8 mouse cellular contexts compared by ENCODE assay signal in the genomic region with DNA sequence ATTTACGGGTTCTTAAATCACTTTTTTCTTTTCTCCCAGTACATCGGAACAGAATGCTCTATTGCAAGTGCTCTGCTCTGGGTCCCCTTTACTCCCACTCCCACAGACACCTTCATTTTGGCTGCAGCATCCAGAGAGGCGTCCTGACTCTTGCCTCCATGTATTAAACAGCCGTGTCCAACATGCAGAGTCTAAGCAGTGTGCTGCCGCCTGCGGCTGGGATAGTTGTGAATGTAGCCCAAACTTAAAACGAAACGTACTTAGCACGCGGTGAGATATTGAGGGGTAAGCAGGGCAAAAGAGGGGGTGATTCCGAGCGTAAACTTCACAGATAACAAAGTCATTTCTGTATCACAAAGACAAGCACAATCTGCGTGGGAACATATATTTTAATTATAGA. TPM values are rescaled to one million over a fixed set of nuclear protein-coding genes. Genes with fewer than 3 reads are reported as not detected.
DNase-seq lines count a peak whose midpoint lies in the region; ATAC-seq and TF ChIP-seq lines count a peak whose summit lies in the region.

No protein-coding gene starts in this region.

- TF ChIP-seq CTCF in stomach, postnatal 0 days (IDR thresholded peaks at IDR 0.05; ENCODE audit: low read depth) = peak; percentile 61

- H3K9ac ChIP-seq in forebrain, embryonic 15.5 days (replicated peaks) = peak overlapping the region; percentile 25
- H3K9ac ChIP-seq in intestine, embryonic 14.5 days (ENCODE audit: low read length) = no peak overlapping the region
- H3K9ac ChIP-seq in lung, embryonic 15.5 days = peak overlapping the region; percentile 27; the same call in 1 of the 2 replicates
- H3K9ac ChIP-seq in stomach, postnatal 0 days (ENCODE audit: low read length) = peak overlapping the region; percentile 80

- TF ChIP-seq EP300 in stomach, postnatal 0 days (optimal IDR thresholded peaks at IDR 0.05) = no peak

- no peak for DNase-seq in intestine, embryonic 14.5 days (ENCODE audit: low spot score)
- DNase-seq in stomach, postnatal 0 days (ENCODE audit: low spot score) = no peak
- DNase-seq in spleen, postnatal 14 days (ENCODE audit: low spot score in 2 of 2) = no peak
- DNase-seq in frontal cortex, postnatal 25 days (ENCODE audit: low spot score in 2 of 2) = no peak

- H3K4me1 ChIP-seq in megakaryocyte, embryonic 14.5 days = peaks cover 7% of the 10 kb centered on the region; the same call in 1 of the 2 replicates
- H3K4me1 ChIP-seq in forebrain, embryonic 15.5 days = peaks cover 14% of the 10 kb centered on the region
- H3K4me1 ChIP-seq in intestine, embryonic 14.5 days (replicated peaks; ENCODE audit: control insufficient read depth, insufficient read depth, low read length) = peaks cover 13% of the 10 kb centered on the region
- H3K4me1 ChIP-seq in lung, embryonic 15.5 days = peaks cover 14% of the 10 kb centered on the region; the same call in 1 of the 2 replicates
- H3K4me1 ChIP-seq in stomach, postnatal 0 days (replicated peaks; ENCODE audit: control insufficient read depth, insufficient read depth) = no peaks in the 10 kb centered on the region

- H3K9me3 ChIP-seq in megakaryocyte, embryonic 14.5 days = peaks cover 4% of the 10 kb centered on the region
- no peaks in the 10 kb centered on the region for H3K9me3 ChIP-seq in forebrain, embryonic 15.5 days
- no peaks in the 10 kb centered on the region for H3K9me3 ChIP-seq in intestine, embryonic 14.5 days (ENCODE audit: control insufficient read depth, low read length)
- H3K9me3 ChIP-seq in lung, embryonic 15.5 days = no peaks in the 10 kb centered on the region
- H3K9me3 ChIP-seq in stomach, postnatal 0 days (ENCODE audit: control insufficient read depth, low read length) = no peaks in the 10 kb centered on the region

- H3K27me3 ChIP-seq in megakaryocyte, embryonic 14.5 days (replicated peaks) = peaks cover 22% of the 10 kb centered on the region
- H3K27me3 ChIP-seq in forebrain, embryonic 15.5 days = peaks cover 13% of the 10 kb centered on the region; the same call in 1 of the 2 replicates
- no peaks in the 10 kb centered on the region for H3K27me3 ChIP-seq in intestine, embryonic 14.5 days (replicated peaks; ENCODE audit: control insufficient read depth, insufficient read depth, low read length)
- no peaks in the 10 kb centered on the region for H3K27me3 ChIP-seq in lung, embryonic 15.5 days
- H3K27me3 ChIP-seq in stomach, postnatal 0 days (ENCODE audit: control insufficient read depth, insufficient read depth, low read length) = no peaks in the 10 kb centered on the region

- peak overlapping the region; percentile 81 for H3K4me3 ChIP-seq in megakaryocyte, embryonic 14.5 days (replicated peaks)
- H3K4me3 ChIP-seq in forebrain, embryonic 15.5 days = peak overlapping the region; percentile 37
- H3K4me3 ChIP-seq in intestine, embryonic 14.5 days (ENCODE audit: low read depth, low read length) = peak overlapping the region; percentile 38
- H3K4me3 ChIP-seq in lung, embryonic 15.5 days = peak overlapping the region; percentile 45
- peak overlapping the region; percentile 54 for H3K4me3 ChIP-seq in stomach, postnatal 0 days (ENCODE audit: low read depth, low read length)

- no peaks in the 10 kb centered on the region for H3K36me3 ChIP-seq in megakaryocyte, embryonic 14.5 days (replicated peaks; ENCODE audit: low read length)
- H3K36me3 ChIP-seq in forebrain, embryonic 15.5 days = no peaks in the 10 kb centered on the region
- no peaks in the 10 kb centered on the region for H3K36me3 ChIP-seq in intestine, embryonic 14.5 days (ENCODE audit: control insufficient read depth, insufficient read depth, low read length)
- no peaks in the 10 kb centered on the region for H3K36me3 ChIP-seq in lung, embryonic 15.5 days
- H3K36me3 ChIP-seq in stomach, postnatal 0 days (ENCODE audit: control insufficient read depth, insufficient read depth, low read length) = no peaks in the 10 kb centered on the region

- no peak for ATAC-seq in megakaryocyte, adult 5-6 weeks (ENCODE audit: poor library complexity, severe bottlenecking)
- no peak for ATAC-seq in forebrain, embryonic 15.5 days (replicated peaks)
- no peak for ATAC-seq in intestine, embryonic 14.5 days (replicated peaks; ENCODE audit: low FRiP score, low TSS enrichment, low read depth)
- ATAC-seq in lung, embryonic 15.5 days (ENCODE audit: borderline replicate concordance, extremely low read depth, low FRiP score, low TSS enrichment) = no peak
- ATAC-seq in stomach, postnatal 0 days (ENCODE audit: low FRiP score, low TSS enrichment) = no peak; the same call in 1 of the 2 replicates

- H3K27ac ChIP-seq in forebrain, embryonic 15.5 days (replicated peaks) = no peak overlapping the region
- H3K27ac ChIP-seq in intestine, embryonic 14.5 days (ENCODE audit: low read depth) = no peak overlapping the region
- no peak overlapping the region for H3K27ac ChIP-seq in lung, embryonic 15.5 days
- H3K27ac ChIP-seq in stomach, postnatal 0 days (replicated peaks) = peak overlapping the region; percentile 96

- 11% methylated on average over 13 of the region's 13 CpGs for WGBS in forebrain, embryonic 15.5 days
- 5% methylated on average over 13 of the region's 13 CpGs for WGBS in intestine, embryonic 14.5 days
- WGBS in lung, embryonic 15.5 days = 3% methylated on average over 13 of the region's 13 CpGs
- 3% methylated on average over 13 of the region's 13 CpGs for WGBS in stomach, postnatal 0 days

- peak overlapping the region; percentile 72 for H3K4me2 ChIP-seq in forebrain, embryonic 15.5 days (replicated peaks)
- H3K4me2 ChIP-seq in intestine, embryonic 14.5 days (ENCODE audit: low read length) = peak overlapping the region; percentile 58
- H3K4me2 ChIP-seq in lung, embryonic 15.5 days = peak overlapping the region; percentile 85
- H3K4me2 ChIP-seq in stomach, postnatal 0 days (replicated peaks; ENCODE audit: low read depth) = peak overlapping the region; percentile 64

RNA-seq across cellular contexts. Expression of gene Pdlim3, which starts 0.7 kb away (rescaled TPM):
- not detected in 2 replicates for polyA plus RNA-seq in megakaryocyte, embryonic 14.5 days (2012; ENCODE audit: insufficient read depth, low replicate concordance)
- not detected in 2 replicates for total RNA-seq in megakaryocyte, adult 5-6 weeks (2015)
- not detected in 2 replicates for total RNA-seq in megakaryocyte, adult 5-6 weeks (2017)
- polyA plus RNA-seq in forebrain, embryonic 15.5 days (2015; fragmentation: Nextera tagmentation; extraction: Ambion mirVana) = 4.2 and 5.2 TPM in 2 replicates
- 90.3 and 103 TPM in 2 replicates for polyA plus RNA-seq in intestine, embryonic 14.5 days (2014; fragmentation: Nextera tagmentation; extraction: Ambion mirVana)
- 41.8 and 46.1 TPM in 2 replicates for polyA plus RNA-seq in lung, embryonic 15.5 days (2015; fragmentation: Nextera tagmentation; extraction: Ambion mirVana)
- 253 and 256 TPM in 2 replicates for polyA plus RNA-seq in stomach, postnatal 0 days (2015; fragmentation: Nextera tagmentation; extraction: Ambion mirVana)

RNA-seq across cellular contexts. Expression of gene Ccdc110, which starts 49.9 kb away (rescaled TPM):
- polyA plus RNA-seq in megakaryocyte, embryonic 14.5 days (2012; ENCODE audit: insufficient read depth, low replicate concordance) = not detected in 2 replicates
- not detected in 2 replicates for total RNA-seq in megakaryocyte, adult 5-6 weeks (2015)
- total RNA-seq in megakaryocyte, adult 5-6 weeks (2017) = not detected in 2 replicates
- 0.38 TPM in 1 of 2 replicates, not detected in the other for polyA plus RNA-seq in forebrain, embryonic 15.5 days (2015; fragmentation: Nextera tagmentation; extraction: Ambion mirVana)
- polyA plus RNA-seq in intestine, embryonic 14.5 days (2014; fragmentation: Nextera tagmentation; extraction: Ambion mirVana) = not detected in 2 replicates
- not detected in 2 replicates for polyA plus RNA-seq in lung, embryonic 15.5 days (2015; fragmentation: Nextera tagmentation; extraction: Ambion mirVana)
- 0.11 TPM in 1 of 2 replicates, not detected in the other for polyA plus RNA-seq in stomach, postnatal 0 days (2015; fragmentation: Nextera tagmentation; extraction: Ambion mirVana)
